ENCODE assay signal across 29 mouse cellular contexts in genomic region chr3:107401401-107401800, GRCm38 (mm10). TPM values are rescaled to one million over a fixed set of nuclear protein-coding genes. Genes with fewer than 3 reads are reported as not detected.
"Had no signal": no experiment of that assay in that cellular context is flagged by ENCODE, and none has a peak within 500 bp of the region (broad histone marks: within the 10 kb centered on the region; RNA-seq: fewer than 3 reads in every experiment).

No protein-coding gene starts in this region.

- H3K4me3 ChIP-seq: embryonic facial prominence, embryonic 10.5 days; embryonic facial prominence, embryonic 12.5 days; embryonic facial prominence, embryonic 13.5 days; embryonic facial prominence, embryonic 15.5 days; erythroblast, embryonic 14.5 days; forebrain, embryonic 10.5 days; forebrain, embryonic 12.5 days; forebrain, embryonic 13.5 days; forebrain, embryonic 15.5 days; heart, adult 2 months had no signal

- H3K4me2 ChIP-seq: embryonic facial prominence, embryonic 12.5 days; embryonic facial prominence, embryonic 13.5 days; embryonic facial prominence, embryonic 15.5 days; forebrain, embryonic 12.5 days; forebrain, embryonic 13.5 days; forebrain, embryonic 15.5 days; heart, embryonic 11.5 days had no signal

- H3K36me3 ChIP-seq: embryonic facial prominence, embryonic 10.5 days; embryonic facial prominence, embryonic 12.5 days; embryonic facial prominence, embryonic 13.5 days; embryonic facial prominence, embryonic 15.5 days; forebrain, embryonic 10.5 days; forebrain, embryonic 12.5 days; forebrain, embryonic 15.5 days had no signal

- DNase-seq: cerebellum, adult 2 months; cerebellum, adult 8-10 months; cerebellum, adult 9-10 months; cerebellum, adult 9-11 months; cerebellum, postnatal 10 days; cerebellum, postnatal 14 days; cerebellum, postnatal 25 days; cerebellum, postnatal 36 days; embryo, embryonic 11 days; forebrain, postnatal 0 days; gastrocnemius, postnatal 10 days; gastrocnemius, postnatal 14 days; gastrocnemius, postnatal 25 days; gastrocnemius, postnatal 36 days; heart, adult 2 months had no signal

- H3K27me3 ChIP-seq: embryonic facial prominence, embryonic 12.5 days; embryonic facial prominence, embryonic 13.5 days; embryonic facial prominence, embryonic 15.5 days; forebrain, embryonic 12.5 days; forebrain, embryonic 13.5 days; forebrain, embryonic 15.5 days had no signal

- H3K4me1 ChIP-seq: embryonic facial prominence, embryonic 10.5 days; embryonic facial prominence, embryonic 12.5 days; embryonic facial prominence, embryonic 13.5 days; embryonic facial prominence, embryonic 15.5 days; forebrain, embryonic 10.5 days; forebrain, embryonic 12.5 days; forebrain, embryonic 13.5 days; forebrain, embryonic 15.5 days had no signal

- H3K9me3 ChIP-seq: embryonic facial prominence, embryonic 10.5 days; embryonic facial prominence, embryonic 12.5 days; embryonic facial prominence, embryonic 13.5 days; embryonic facial prominence, embryonic 15.5 days; forebrain, embryonic 10.5 days; forebrain, embryonic 12.5 days; forebrain, embryonic 13.5 days; forebrain, embryonic 15.5 days had no signal

- H3K9ac ChIP-seq: embryonic facial prominence, embryonic 12.5 days; embryonic facial prominence, embryonic 13.5 days; embryonic facial prominence, embryonic 15.5 days; forebrain, embryonic 12.5 days; forebrain, embryonic 13.5 days; forebrain, embryonic 15.5 days; forebrain, postnatal 0 days had no signal

- ATAC-seq: forebrain, embryonic 13.5 days; forebrain, embryonic 14.5 days; forebrain, embryonic 15.5 days; forebrain, embryonic 16.5 days; forebrain, postnatal 0 days had no signal

- H3K27ac ChIP-seq: embryonic facial prominence, embryonic 10.5 days; embryonic facial prominence, embryonic 12.5 days; embryonic facial prominence, embryonic 13.5 days; embryonic facial prominence, embryonic 15.5 days; forebrain, embryonic 10.5 days; forebrain, embryonic 12.5 days; forebrain, embryonic 13.5 days; forebrain, embryonic 15.5 days; heart, adult 2 months had no signal

RNA-seq across cellular contexts. Expression of gene Kcnc4, which starts 58.0 kb away (rescaled TPM):
- total RNA-seq: common myeloid progenitor, adult 5-6 weeks; granulocyte monocyte progenitor cell, adult 5-6 weeks had no signal
- polyA plus RNA-seq: erythroblast, embryonic 14.5 days; forebrain, embryonic 10.5 days had no signal
